8 mouse cellular contexts compared by ENCODE assay signal in the genomic region with DNA sequence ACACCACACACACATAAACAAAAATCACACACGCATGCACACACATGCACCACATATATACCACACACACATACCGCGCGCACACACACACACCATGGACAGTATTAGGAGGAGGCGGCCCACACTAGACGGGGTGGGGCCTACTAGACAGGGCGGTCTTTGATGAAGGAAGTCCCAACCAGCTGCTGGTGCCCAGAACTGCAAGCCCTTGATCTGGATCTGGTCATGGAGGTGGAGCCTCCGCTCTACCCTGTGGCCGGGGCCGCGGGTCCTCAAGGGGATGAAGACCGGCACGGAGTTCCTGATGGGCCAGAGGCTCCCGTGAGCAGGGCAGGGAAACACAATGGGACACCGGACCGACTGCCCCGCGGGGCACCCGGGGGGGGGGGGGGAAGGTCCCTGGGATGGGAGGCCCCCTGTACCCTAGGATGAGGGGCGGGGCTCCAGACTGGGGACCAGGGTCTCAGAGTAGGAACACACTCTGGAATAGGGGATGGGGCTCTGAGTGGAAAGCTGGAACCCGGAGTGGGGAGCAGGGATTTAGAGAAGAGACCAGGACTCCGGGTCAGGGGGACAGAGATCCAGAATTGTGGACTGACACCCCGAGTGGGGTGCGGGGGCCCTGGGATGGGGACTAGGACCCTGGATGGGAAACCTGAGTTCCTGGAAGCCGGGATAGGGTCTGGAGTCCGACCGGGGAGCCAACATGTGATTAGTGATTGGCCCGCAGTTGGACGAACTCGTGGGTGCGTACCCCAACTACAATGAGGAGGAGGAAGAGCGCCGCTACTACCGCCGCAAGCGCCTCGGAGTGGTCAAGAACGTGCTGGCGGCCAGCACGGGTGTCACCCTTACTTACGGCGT. TPM values are rescaled to one million over a fixed set of nuclear protein-coding genes. Genes with fewer than 3 reads are reported as not detected.
DNase-seq lines count a peak whose midpoint lies in the region; ATAC-seq and TF ChIP-seq lines count a peak whose summit lies in the region.

A gene (plus strand): TSS at position 155 of the 864 bp plus-strand sequence.

- peak within 1 kb of the TSS; percentile 88 for H3K4me2 ChIP-seq in embryonic facial prominence, embryonic 12.5 days (replicated peaks)
- H3K4me2 ChIP-seq in liver, embryonic 12.5 days, result peak within 1 kb of the TSS; percentile 83

- peak within 1 kb of the TSS; percentile 50 for H3K9ac ChIP-seq in embryonic facial prominence, embryonic 12.5 days
- H3K9ac ChIP-seq in liver, embryonic 12.5 days, result peak within 1 kb of the TSS; percentile 63

- peak within 1 kb of the TSS; percentile 66 for H3K4me3 ChIP-seq in thymus, adult 2 months (ENCODE audit: control insufficient read depth, insufficient read depth, low read length)
- peak within 1 kb of the TSS; percentile 46 for H3K4me3 ChIP-seq in embryonic facial prominence, embryonic 12.5 days
- peak within 1 kb of the TSS; percentile 70 for H3K4me3 ChIP-seq in heart, embryonic 10.5 days
- H3K4me3 ChIP-seq in liver, embryonic 12.5 days, result peak within 1 kb of the TSS; percentile 59

- H3K27ac ChIP-seq in thymus, adult 2 months (ENCODE audit: control insufficient read depth, insufficient read depth, low read length), result no peak within 1 kb of the TSS
- H3K27ac ChIP-seq in embryonic facial prominence, embryonic 12.5 days, result no peak within 1 kb of the TSS
- peak within 1 kb of the TSS; percentile 79 for H3K27ac ChIP-seq in heart, embryonic 10.5 days
- H3K27ac ChIP-seq in liver, embryonic 12.5 days, result 0 out of 2 replicates have a peak within 1 kb of the TSS, but pooled peaks have one; percentile 20

- WGBS in thymus, adult 2 months, result 5% methylated on average over 42 of the region's 42 CpGs
- WGBS in embryonic facial prominence, embryonic 12.5 days, result 6% methylated on average over 42 of the region's 42 CpGs
- WGBS in heart, embryonic 10.5 days, result 6% methylated on average over 42 of the region's 42 CpGs
- 2% methylated on average over 42 of the region's 42 CpGs for WGBS in liver, embryonic 12.5 days (ENCODE audit: insufficient replicate concordance)

- H3K4me1 ChIP-seq in thymus, adult 2 months (replicated peaks; ENCODE audit: control insufficient read depth, insufficient read depth, low read length), result peaks cover 37% of the 10 kb centered on the region
- H3K4me1 ChIP-seq in embryonic facial prominence, embryonic 12.5 days, result peaks cover 17% of the 10 kb centered on the region
- peaks cover 22% of the 10 kb centered on the region for H3K4me1 ChIP-seq in heart, embryonic 10.5 days
- peaks cover 30% of the 10 kb centered on the region for H3K4me1 ChIP-seq in liver, embryonic 12.5 days

- no peaks in the 10 kb centered on the region for H3K27me3 ChIP-seq in thymus, adult 2 months (ENCODE audit: control insufficient read depth, insufficient read depth, low read length)
- no peaks in the 10 kb centered on the region for H3K27me3 ChIP-seq in embryonic facial prominence, embryonic 12.5 days
- H3K27me3 ChIP-seq in heart, embryonic 10.5 days (ENCODE audit: insufficient read depth, poor library complexity, severe bottlenecking), result peaks cover 19% of the 10 kb centered on the region
- peaks cover 33% of the 10 kb centered on the region for H3K27me3 ChIP-seq in liver, embryonic 12.5 days (replicated peaks)

- TF ChIP-seq CTCF in thymus, adult 2 months (IDR thresholded peaks at IDR 0.05; ENCODE audit: borderline replicate concordance, control insufficient read depth, extremely low read depth, insufficient read depth, low read length, poor library complexity), result no peak

- no peaks in the 10 kb centered on the region for H3K9me3 ChIP-seq in embryonic facial prominence, embryonic 12.5 days
- no peaks in the 10 kb centered on the region for H3K9me3 ChIP-seq in heart, embryonic 10.5 days
- H3K9me3 ChIP-seq in liver, embryonic 12.5 days (replicated peaks), result no peaks in the 10 kb centered on the region

- peak; percentile 85 for ATAC-seq in embryonic facial prominence, embryonic 12.5 days (ENCODE audit: insufficient number of reproducible peaks, insufficient read depth, low FRiP score, low TSS enrichment)
- peak; percentile 85 for ATAC-seq in liver, embryonic 12.5 days
- peak; percentile 82 for ATAC-seq in monocyte, adult 5-6 weeks (replicated peaks; ENCODE audit: insufficient number of reproducible peaks, low FRiP score, low TSS enrichment, poor library complexity, severe bottlenecking)

- no peak for DNase-seq in thymus, adult 2 months
- DNase-seq in thymus, postnatal 10 days (ENCODE audit: low spot score in 2 of 2), result no peak
- DNase-seq in heart, embryonic 10.5 days (ENCODE audit: low spot score), result no peak
- peak; percentile 76 for DNase-seq in kidney, adult 9 months
- DNase-seq in thymus, postnatal 14 days, result peak; percentile 27

- H3K36me3 ChIP-seq in thymus, adult 2 months (ENCODE audit: control insufficient read depth, insufficient read depth, low read length), result no peaks in the 10 kb centered on the region
- no peaks in the 10 kb centered on the region for H3K36me3 ChIP-seq in embryonic facial prominence, embryonic 12.5 days
- H3K36me3 ChIP-seq in heart, embryonic 10.5 days, result no peaks in the 10 kb centered on the region
- no peaks in the 10 kb centered on the region for H3K36me3 ChIP-seq in liver, embryonic 12.5 days

- TF ChIP-seq POLR2A in thymus, adult 2 months (IDR thresholded peaks at IDR 0.05; ENCODE audit: control insufficient read depth, extremely low read depth, insufficient read depth, low read length, poor library complexity), result no peak

RNA-seq across cellular contexts. Expression of the gene that starts here (rescaled TPM):
- 147 and 174 TPM in 2 replicates for polyA plus RNA-seq in thymus, adult 2 months (2012; rRNA removed)
- polyA plus RNA-seq in embryonic facial prominence, embryonic 12.5 days (2016; fragmentation: Nextera tagmentation; extraction: Ambion mirVana), result 12.5 and 12.7 TPM in 2 replicates
- polyA plus RNA-seq in heart, embryonic 10.5 days (2016; fragmentation: Nextera tagmentation; extraction: Ambion mirVana), result 4.4 and 5.0 TPM in 2 replicates
- 14.3 and 15.3 TPM in 2 replicates for polyA plus RNA-seq in liver, embryonic 12.5 days (2016; fragmentation: Nextera tagmentation; extraction: Ambion mirVana)
- 243 to 349 TPM (median 322 TPM) in 3 replicates for total RNA-seq in monocyte, adult 5-6 weeks (2017)

Comparison
In these comparisons a context has a peak if more than half of its experiments do, and no peak if none do; other contexts are left out.
1. DNase-seq: peak in kidney, adult 9 months (single experiment) and thymus, postnatal 14 days (single experiment); none in thymus, adult 2 months (single experiment), thymus, postnatal 10 days (0 of 2) and heart, embryonic 10.5 days (single experiment).
2. H3K27ac ChIP-seq: peak in heart, embryonic 10.5 days (single experiment) and liver, embryonic 12.5 days (single experiment); none in thymus, adult 2 months (single experiment) and embryonic facial prominence, embryonic 12.5 days (single experiment).
3. Peak in every context shown above with its lines, with median percentiles within 50 percentile points of each other: H3K4me3 ChIP-seq and ATAC-seq.